Comparison of ENCODE assay signal across 8 mouse cellular contexts in the genomic region with DNA sequence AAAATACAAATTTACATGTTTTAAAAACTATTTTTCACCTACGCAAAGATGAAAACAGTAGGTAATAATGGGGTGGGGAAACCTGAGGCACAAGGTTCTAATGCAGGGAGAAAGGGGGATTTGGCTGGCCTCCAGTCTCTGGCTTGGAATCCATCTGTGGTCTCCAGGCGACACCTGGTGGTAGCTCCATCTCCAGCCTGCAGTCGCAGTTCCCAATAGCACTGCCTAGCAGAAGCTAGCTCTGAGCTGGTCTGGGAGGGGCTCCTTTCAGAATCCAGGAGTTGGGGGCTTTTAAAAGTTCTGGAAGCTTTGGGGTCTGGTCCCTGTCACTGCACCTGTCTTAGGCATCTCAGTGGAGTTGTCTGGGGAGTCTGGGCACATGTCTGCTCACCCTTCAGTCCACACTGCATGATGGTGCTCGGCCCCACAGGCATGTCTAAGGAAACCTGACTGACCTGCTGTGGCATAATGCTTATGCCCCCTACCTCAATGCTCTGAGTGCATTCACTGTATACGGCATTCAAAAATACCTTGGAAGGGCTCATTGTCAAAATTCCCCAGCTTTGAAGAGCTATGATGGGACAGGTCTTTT. TPM values are rescaled to one million over a fixed set of nuclear protein-coding genes. Genes with fewer than 3 reads are reported as not detected.
DNase-seq lines count a peak whose midpoint lies in the region; ATAC-seq lines count a peak whose summit lies in the region.

No protein-coding gene starts in this region.

- H3K9me3 ChIP-seq in embryonic facial prominence, embryonic 11.5 days (replicated peaks; ENCODE audit: control insufficient read depth, low read length) = no peaks in the 10 kb centered on the region
- H3K9me3 ChIP-seq in hindbrain, embryonic 10.5 days = no peaks in the 10 kb centered on the region
- H3K9me3 ChIP-seq in midbrain, embryonic 11.5 days (ENCODE audit: control insufficient read depth, low read length) = no peaks in the 10 kb centered on the region

- no peaks in the 10 kb centered on the region for H3K4me1 ChIP-seq in embryonic facial prominence, embryonic 11.5 days (ENCODE audit: control insufficient read depth, insufficient read depth, low read length)
- H3K4me1 ChIP-seq in hindbrain, embryonic 10.5 days (replicated peaks) = peaks cover 12% of the 10 kb centered on the region
- no peaks in the 10 kb centered on the region for H3K4me1 ChIP-seq in midbrain, embryonic 11.5 days (ENCODE audit: control insufficient read depth, insufficient read depth, low read length)

- DNase-seq in adipocyte (ENCODE audit: low spot score) = peak; percentile 57
- peak; percentile 80 for DNase-seq in embryonic facial prominence, embryonic 11.5 days (ENCODE audit: low spot score)
- peak; percentile 74 for DNase-seq in hindbrain, embryonic 10.5 days (ENCODE audit: low spot score)
- DNase-seq in left cerebral cortex, postnatal 10 days (ENCODE audit: extremely low spot score in 1 of 2, low spot score in 2 of 2) = peak; percentile 65 to 83
- DNase-seq in midbrain, embryonic 11.5 days (ENCODE audit: low spot score, missing footprints) = peak; percentile 94
- peak; percentile 13 for DNase-seq in skeletal muscle tissue, adult 2 months (ENCODE audit: low read depth, low spot score)
- no peak for DNase-seq in c-Kit-positive CD71-positive TER-119-positive erythroid progenitor cells, embryonic 14.5 days (ENCODE audit: low spot score)

- H3K36me3 ChIP-seq in embryonic facial prominence, embryonic 11.5 days (replicated peaks; ENCODE audit: control insufficient read depth, insufficient read depth, low read depth, low read length) = no peaks in the 10 kb centered on the region
- H3K36me3 ChIP-seq in hindbrain, embryonic 10.5 days = no peaks in the 10 kb centered on the region
- H3K36me3 ChIP-seq in midbrain, embryonic 11.5 days (ENCODE audit: control insufficient read depth, insufficient read depth, low read length) = no peaks in the 10 kb centered on the region

- no peak overlapping the region for H3K9ac ChIP-seq in embryonic facial prominence, embryonic 11.5 days (replicated peaks; ENCODE audit: low read length)
- H3K9ac ChIP-seq in midbrain, embryonic 11.5 days (ENCODE audit: low read length) = no peak overlapping the region

- no peak overlapping the region for H3K4me2 ChIP-seq in embryonic facial prominence, embryonic 11.5 days (ENCODE audit: low read depth, low read length)
- H3K4me2 ChIP-seq in midbrain, embryonic 11.5 days = no peak overlapping the region

- H3K27ac ChIP-seq in embryonic facial prominence, embryonic 11.5 days (replicated peaks; ENCODE audit: low read depth, low read length) = no peak overlapping the region
- no peak overlapping the region for H3K27ac ChIP-seq in hindbrain, embryonic 10.5 days
- no peak overlapping the region for H3K27ac ChIP-seq in midbrain, embryonic 11.5 days (ENCODE audit: low read depth, low read length)

- ATAC-seq in CD4-positive, CD25-positive, alpha-beta regulatory T cell, adult 4 months = peak; percentile 60
- ATAC-seq in embryonic facial prominence, embryonic 11.5 days (replicated peaks; ENCODE audit: insufficient number of reproducible peaks, low FRiP score, low TSS enrichment, low read depth) = no peak
- ATAC-seq in midbrain, embryonic 11.5 days (ENCODE audit: low FRiP score) = peak; percentile 43; the same call in 1 of the 2 replicates

- no peaks in the 10 kb centered on the region for H3K27me3 ChIP-seq in embryonic facial prominence, embryonic 11.5 days (ENCODE audit: control insufficient read depth, insufficient read depth, low read length)
- H3K27me3 ChIP-seq in hindbrain, embryonic 10.5 days (ENCODE audit: insufficient read depth, poor library complexity, severe bottlenecking) = no peaks in the 10 kb centered on the region
- no peaks in the 10 kb centered on the region for H3K27me3 ChIP-seq in midbrain, embryonic 11.5 days (ENCODE audit: control insufficient read depth, insufficient read depth, low read length)

- WGBS in embryonic facial prominence, embryonic 11.5 days = 44% methylated on average over 5 of the region's 5 CpGs
- WGBS in hindbrain, embryonic 10.5 days = 43% methylated on average over 5 of the region's 5 CpGs
- WGBS in midbrain, embryonic 11.5 days = 43% methylated on average over 5 of the region's 5 CpGs

- intact Hi-C loops in left cerebral cortex, postnatal 10 days (cut with DNase I) = loop anchor here (1.0 to 10.0 kb wide), 3 partner anchors 376 to 1333 kb away; no protein-coding TSS in a partner anchor

- H3K4me3 ChIP-seq in embryonic facial prominence, embryonic 11.5 days (ENCODE audit: low read depth, low read length) = no peak overlapping the region
- no peak overlapping the region for H3K4me3 ChIP-seq in hindbrain, embryonic 10.5 days
- H3K4me3 ChIP-seq in midbrain, embryonic 11.5 days (ENCODE audit: low read depth, low read length) = no peak overlapping the region

RNA-seq across cellular contexts. Expression of gene Ankrd60, which starts 16.2 kb away (rescaled TPM):
- polyA plus RNA-seq in CD4-positive, CD25-positive, alpha-beta regulatory T cell, adult 4 months (2017; shearing (Covaris generic)) = under 1 TPM in 1 of 2 experiments, not detected in 1; 0.86 TPM
- not detected in 2 replicates for polyA plus RNA-seq in embryonic facial prominence, embryonic 11.5 days (2014; fragmentation: Nextera tagmentation; extraction: Ambion mirVana)
- not detected in 2 replicates for polyA plus RNA-seq in hindbrain, embryonic 10.5 days (2016; fragmentation: Nextera tagmentation; extraction: Ambion mirVana)
- not detected for total RNA-seq in left cerebral cortex, postnatal 10 days (2021)
- not detected in 2 replicates for polyA plus RNA-seq in midbrain, embryonic 11.5 days (2014; fragmentation: Nextera tagmentation; extraction: Ambion mirVana)

RNA-seq across cellular contexts. Expression of gene 1700021F07Rik, which starts 39.6 kb away (rescaled TPM):
- polyA plus RNA-seq in CD4-positive, CD25-positive, alpha-beta regulatory T cell, adult 4 months (2017; shearing (Covaris generic)) = not detected
- polyA plus RNA-seq in embryonic facial prominence, embryonic 11.5 days (2014; fragmentation: Nextera tagmentation; extraction: Ambion mirVana) = not detected in 2 replicates
- polyA plus RNA-seq in hindbrain, embryonic 10.5 days (2016; fragmentation: Nextera tagmentation; extraction: Ambion mirVana) = not detected in 2 replicates
- total RNA-seq in left cerebral cortex, postnatal 10 days (2021) = not detected
- not detected in 2 replicates for polyA plus RNA-seq in midbrain, embryonic 11.5 days (2014; fragmentation: Nextera tagmentation; extraction: Ambion mirVana)
